Comparison of ENCODE assay signal across 15 mouse cellular contexts in the genomic region with DNA sequence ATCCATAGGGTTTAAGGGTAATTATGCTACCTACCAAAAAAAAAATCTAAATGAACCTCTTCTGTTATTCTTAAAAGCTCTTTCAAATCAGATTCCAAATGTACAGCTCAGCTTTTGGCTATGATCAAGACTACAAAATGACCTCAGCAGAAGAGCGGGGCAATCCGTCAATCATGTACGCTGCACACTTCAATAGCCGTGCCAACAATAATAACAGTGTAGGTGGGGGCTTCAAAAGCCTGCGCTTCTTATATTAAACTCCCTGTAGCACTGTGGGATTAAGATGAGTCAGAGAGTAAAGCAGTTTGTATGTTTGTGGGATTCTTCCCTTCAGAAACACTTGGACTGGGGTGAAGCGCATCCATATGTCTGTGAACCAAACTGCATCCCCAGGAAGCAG.
DNase-seq lines count a peak whose midpoint lies in the region; ATAC-seq and TF ChIP-seq lines count a peak whose summit lies in the region.
"Had no signal": no experiment of that assay in that cellular context is flagged by ENCODE, and none has a peak within 500 bp of the region (broad histone marks: within the 10 kb centered on the region; RNA-seq: fewer than 3 reads in every experiment).

No protein-coding gene starts in this region.

- H3K9me3 ChIP-seq in heart, embryonic 12.5 days (replicated peaks), result no peaks in the 10 kb centered on the region
- no peaks in the 10 kb centered on the region for H3K9me3 ChIP-seq in kidney, embryonic 14.5 days (ENCODE audit: control insufficient read depth, low read length)
- H3K9me3 ChIP-seq in stomach, embryonic 15.5 days, result no peaks in the 10 kb centered on the region
- no peaks in the 10 kb centered on the region for H3K9me3 ChIP-seq in stomach, postnatal 0 days (ENCODE audit: control insufficient read depth, low read length)
- H3K9me3 ChIP-seq: hindbrain, embryonic 10.5 days had no signal

- no peak overlapping the region for H3K4me3 ChIP-seq in heart, embryonic 12.5 days
- H3K4me3 ChIP-seq in kidney, embryonic 14.5 days (ENCODE audit: low read length), result no peak overlapping the region
- no peak overlapping the region for H3K4me3 ChIP-seq in stomach, embryonic 15.5 days (replicated peaks)
- no peak overlapping the region for H3K4me3 ChIP-seq in stomach, postnatal 0 days (ENCODE audit: low read depth, low read length)
- H3K4me3 ChIP-seq: heart, adult 2 months; hindbrain, embryonic 10.5 days had no signal

- TF ChIP-seq EP300 in stomach, postnatal 0 days (optimal IDR thresholded peaks at IDR 0.05), result no peak

- TF ChIP-seq CTCF in stomach, postnatal 0 days (IDR thresholded peaks at IDR 0.05; ENCODE audit: low read depth), result no peak

- peak overlapping the region; percentile 32; the same call in 1 of the 2 replicates for H3K27ac ChIP-seq in heart, embryonic 12.5 days (ENCODE audit: poor library complexity, severe bottlenecking)
- H3K27ac ChIP-seq in kidney, embryonic 14.5 days (ENCODE audit: low read depth, low read length), result 0 out of 2 replicates have a peak overlapping the region, but pooled peaks have one; percentile 37
- 0 out of 2 replicates have a peak overlapping the region, but pooled peaks have one; percentile 17 for H3K27ac ChIP-seq in stomach, embryonic 15.5 days
- H3K27ac ChIP-seq in stomach, postnatal 0 days (replicated peaks), result no peak overlapping the region
- H3K27ac ChIP-seq: heart, adult 2 months; hindbrain, embryonic 10.5 days had no signal

- WGBS in heart, embryonic 12.5 days, result 54% methylated on average over 6 of the region's 6 CpGs
- WGBS in kidney, embryonic 14.5 days, result 71% methylated on average over 6 of the region's 6 CpGs
- 58% methylated on average over 6 of the region's 6 CpGs for WGBS in stomach, embryonic 15.5 days
- WGBS in stomach, postnatal 0 days, result 43% methylated on average over 6 of the region's 6 CpGs

- H3K4me1 ChIP-seq in heart, embryonic 12.5 days (replicated peaks), result peaks cover 31% of the 10 kb centered on the region
- H3K4me1 ChIP-seq in kidney, embryonic 14.5 days (ENCODE audit: control insufficient read depth, insufficient read depth, low read length), result peaks cover 31% of the 10 kb centered on the region
- H3K4me1 ChIP-seq in stomach, embryonic 15.5 days, result peaks cover 15% of the 10 kb centered on the region; the same call in 1 of the 2 replicates
- H3K4me1 ChIP-seq in stomach, postnatal 0 days (replicated peaks; ENCODE audit: control insufficient read depth, insufficient read depth), result no peaks in the 10 kb centered on the region; the same call in 1 of the 2 replicates

- H3K9ac ChIP-seq in heart, embryonic 12.5 days, result no peak overlapping the region
- H3K9ac ChIP-seq in kidney, embryonic 14.5 days (ENCODE audit: low read depth, low read length), result no peak overlapping the region
- no peak overlapping the region for H3K9ac ChIP-seq in stomach, embryonic 15.5 days
- H3K9ac ChIP-seq in stomach, postnatal 0 days (ENCODE audit: low read length), result no peak overlapping the region

- intact Hi-C loops in heart, postnatal 25 days (cut with DNase I), result no loop called here

- no peaks in the 10 kb centered on the region for H3K36me3 ChIP-seq in heart, embryonic 12.5 days
- H3K36me3 ChIP-seq in kidney, embryonic 14.5 days (ENCODE audit: control insufficient read depth, insufficient read depth, low read length), result no peaks in the 10 kb centered on the region
- H3K36me3 ChIP-seq in stomach, embryonic 15.5 days, result no peaks in the 10 kb centered on the region
- no peaks in the 10 kb centered on the region for H3K36me3 ChIP-seq in stomach, postnatal 0 days (ENCODE audit: control insufficient read depth, insufficient read depth, low read length)
- H3K36me3 ChIP-seq: hindbrain, embryonic 10.5 days had no signal

- ATAC-seq in heart, embryonic 12.5 days (ENCODE audit: insufficient number of reproducible peaks, low FRiP score), result no peak
- ATAC-seq in kidney, embryonic 14.5 days (ENCODE audit: low FRiP score, low TSS enrichment), result no peak
- ATAC-seq in stomach, embryonic 15.5 days (ENCODE audit: insufficient read depth, low FRiP score, low read depth), result no peak
- no peak for ATAC-seq in stomach, postnatal 0 days (ENCODE audit: low FRiP score, low TSS enrichment)

- no peak for DNase-seq in heart, postnatal 25 days (ENCODE audit: low spot score)
- DNase-seq in kidney, postnatal 14 days, result no peak
- DNase-seq in stomach, postnatal 0 days (ENCODE audit: low spot score), result no peak
- DNase-seq in urinary bladder, postnatal 14 days (ENCODE audit: low spot score), result no peak
- DNase-seq: cerebellum, adult 8-10 months; gastrocnemius, postnatal 25 days; kidney, adult 8-10 months; liver; right cerebral cortex, postnatal 25 days; thymus, adult 2 months had no signal

- no peaks in the 10 kb centered on the region for H3K27me3 ChIP-seq in heart, embryonic 12.5 days (replicated peaks)
- no peaks in the 10 kb centered on the region for H3K27me3 ChIP-seq in kidney, embryonic 14.5 days (ENCODE audit: control insufficient read depth, insufficient read depth, low read length)
- no peaks in the 10 kb centered on the region for H3K27me3 ChIP-seq in stomach, embryonic 15.5 days (replicated peaks)
- H3K27me3 ChIP-seq in stomach, postnatal 0 days (ENCODE audit: control insufficient read depth, insufficient read depth, low read length), result no peaks in the 10 kb centered on the region

- H3K4me2 ChIP-seq in heart, embryonic 12.5 days, result no peak overlapping the region
- no peak overlapping the region for H3K4me2 ChIP-seq in kidney, embryonic 14.5 days (replicated peaks; ENCODE audit: low read depth, low read length)
- H3K4me2 ChIP-seq in stomach, embryonic 15.5 days, result no peak overlapping the region
- H3K4me2 ChIP-seq in stomach, postnatal 0 days (replicated peaks; ENCODE audit: low read depth), result no peak overlapping the region
